Mouse (Mus musculus) midbrain, embryonic 14.5 days (tissue): ENCODE results near the gene Hpn. TPM values are rescaled to one million over a fixed set of nuclear protein-coding genes. Genes with fewer than 3 reads are reported as not detected.

Experiments used
- ATAC-seq: fragments of 200-750 bp; cut with Nextera tagmentation; 2 replicates; pipeline ENCODE4 v1.8.0; 2017; ENCODE audit warnings: moderate number of reproducible peaks, moderate library complexity; ENCODE audit not compliant: low FRiP score, low TSS enrichment
- DNase-seq: peaks from one replicate; pipeline ENCODE4 v3.0.0-alpha.2; 2015
- H3K27ac ChIP-seq: fragments of 300-500 bp; sonication (generic); replicated peaks from 2 replicates; pipeline ENCODE4 v1.5.1; 2014; ENCODE audit warnings: mild to moderate bottlenecking, low read depth, low read length, moderate library complexity
- H3K27me3 ChIP-seq: fragments of 300-500 bp; sonication (generic); 2 replicates; pipeline ENCODE4 v1.6.1; 2014; ENCODE audit warnings: low read length, control low read depth, mixed read lengths; ENCODE audit not compliant: control insufficient read depth, insufficient read depth
- H3K36me3 ChIP-seq: fragments of 300-500 bp; sonication (generic); 2 replicates; pipeline ENCODE4 v1.6.1; 2014; ENCODE audit warnings: low read length, control low read depth; ENCODE audit not compliant: control insufficient read depth, insufficient read depth
- H3K4me1 ChIP-seq: fragments of 300-500 bp; sonication (generic); 2 replicates; pipeline ENCODE4 v1.6.1; 2014; ENCODE audit warnings: mild to moderate bottlenecking, antibody characterized with exemption, low read length, control low read depth; ENCODE audit not compliant: control insufficient read depth, insufficient read depth
- H3K4me2 ChIP-seq: fragments of 300-500 bp; sonication (generic); 2 replicates; pipeline ENCODE4 v1.6.1; 2014; ENCODE audit warnings: mild to moderate bottlenecking, low read length, moderate library complexity
- H3K4me3 ChIP-seq: fragments of 300-500 bp; sonication (generic); replicated peaks from 2 replicates; pipeline ENCODE4 v1.5.1; 2014; ENCODE audit warnings: low read depth, low read length
- H3K9ac ChIP-seq: fragments of 300-500 bp; sonication (generic); replicated peaks from 2 replicates; pipeline ENCODE4 v1.6.1; 2014; ENCODE audit warnings: mild to moderate bottlenecking, low read length, moderate library complexity
- H3K9me3 ChIP-seq: fragments of 300-500 bp; sonication (generic); 2 replicates; pipeline ENCODE4 v1.6.1; 2016; ENCODE audit warnings: low read length, control low read depth, mixed read lengths; ENCODE audit not compliant: control insufficient read depth
- WGBS: fragments of 180-500 bp; shearing (Covaris S2); extraction: QIAGEN DNeasy Blood & Tissue Kit; methylation state at CpG from one replicate; pipeline ENCODE4 v1.1.7; 2014; 5-methylcytosine and 5-hydroxymethylcytosine counted together
- polyA plus RNA-seq: library from polyadenylated mRNA; unstranded; fragments of >200 nt; fragmentation: Nextera tagmentation; extraction: Ambion mirVana; gene quantifications from 2 replicates; pipeline ENCODE4 v1.2.1, GENCODE M21; 2014

Hpn gene
- polyA plus RNA-seq, result 0.26 TPM in 1 of 2 replicates, not detected in the other

DNA sequence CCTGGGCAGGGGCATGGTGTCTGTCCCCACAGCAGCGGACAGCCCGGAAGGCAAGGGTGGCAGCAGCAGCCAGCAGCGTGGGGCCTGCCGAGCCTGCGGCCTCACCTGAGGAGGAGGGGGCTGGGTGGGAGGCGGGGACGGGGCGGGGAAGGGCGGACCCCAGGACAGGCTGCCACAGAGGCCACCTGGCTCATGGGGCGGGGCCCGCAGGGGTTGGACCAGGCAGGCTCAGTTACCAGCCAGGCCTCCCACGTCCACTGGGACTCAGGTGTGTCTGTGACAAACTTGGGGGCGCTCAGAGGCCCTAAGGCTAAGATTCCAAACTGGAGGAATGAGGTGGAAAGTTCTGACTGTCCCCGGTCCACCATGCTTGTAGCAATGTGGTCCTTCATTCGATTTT is at the start of gene Hpn:
Gene Hpn, minus strand, starts transcription at position 109 of the 400 bp plus-strand sequence.
- Histone ChIP-seq H3K4me2 (no peak within 1 kb of the TSS), H3K27ac (no peak within 1 kb of the TSS), H3K9ac (no peak within 1 kb of the TSS), H3K36me3 (no peaks in the 10 kb centered on the region), H3K27me3 (no peaks in the 10 kb centered on the region), H3K4me3 (no peak within 1 kb of the TSS), H3K9me3 (no peaks in the 10 kb centered on the region), H3K4me1 (no peaks in the 10 kb centered on the region)
- 25% methylated on average over 11 of the region's 15 CpGs for whole genome bisulfite sequencing
- no peak for ATAC-seq
- DNase-seq, result no peak

DNA sequence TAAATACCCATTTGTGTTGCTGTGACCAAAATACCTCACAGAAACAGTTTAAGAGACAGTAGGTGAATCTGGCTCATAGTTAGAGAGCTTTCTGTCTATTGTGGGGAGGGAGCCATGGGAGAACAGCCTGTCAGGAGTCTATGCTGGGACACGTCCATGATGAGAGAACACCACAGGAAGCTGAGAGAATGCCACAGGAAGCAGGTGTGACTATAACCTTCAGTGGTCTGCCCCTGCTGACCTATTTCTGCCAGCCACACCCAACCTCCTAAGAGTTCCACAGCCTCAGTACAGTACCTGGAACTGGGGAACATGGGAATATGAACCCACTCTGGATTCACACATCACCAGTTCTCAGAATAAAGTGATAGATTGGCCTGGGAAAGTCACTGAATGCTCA is 49.7 kb upstream of the Hpn start:
- DNase-seq (no peak), ATAC-seq (no peak)
- Histone ChIP-seq H3K9ac (no peak overlapping the region), H3K27ac (no peak overlapping the region), H3K36me3 (no peaks in the 10 kb centered on the region), H3K9me3 (no peaks in the 10 kb centered on the region), H3K4me3 (no peak overlapping the region), H3K4me1 (no peaks in the 10 kb centered on the region), H3K27me3 (no peaks in the 10 kb centered on the region), H3K4me2 (no peak overlapping the region)
- WGBS, result 76% methylated on average over 1 of the region's 1 CpGs

DNA sequence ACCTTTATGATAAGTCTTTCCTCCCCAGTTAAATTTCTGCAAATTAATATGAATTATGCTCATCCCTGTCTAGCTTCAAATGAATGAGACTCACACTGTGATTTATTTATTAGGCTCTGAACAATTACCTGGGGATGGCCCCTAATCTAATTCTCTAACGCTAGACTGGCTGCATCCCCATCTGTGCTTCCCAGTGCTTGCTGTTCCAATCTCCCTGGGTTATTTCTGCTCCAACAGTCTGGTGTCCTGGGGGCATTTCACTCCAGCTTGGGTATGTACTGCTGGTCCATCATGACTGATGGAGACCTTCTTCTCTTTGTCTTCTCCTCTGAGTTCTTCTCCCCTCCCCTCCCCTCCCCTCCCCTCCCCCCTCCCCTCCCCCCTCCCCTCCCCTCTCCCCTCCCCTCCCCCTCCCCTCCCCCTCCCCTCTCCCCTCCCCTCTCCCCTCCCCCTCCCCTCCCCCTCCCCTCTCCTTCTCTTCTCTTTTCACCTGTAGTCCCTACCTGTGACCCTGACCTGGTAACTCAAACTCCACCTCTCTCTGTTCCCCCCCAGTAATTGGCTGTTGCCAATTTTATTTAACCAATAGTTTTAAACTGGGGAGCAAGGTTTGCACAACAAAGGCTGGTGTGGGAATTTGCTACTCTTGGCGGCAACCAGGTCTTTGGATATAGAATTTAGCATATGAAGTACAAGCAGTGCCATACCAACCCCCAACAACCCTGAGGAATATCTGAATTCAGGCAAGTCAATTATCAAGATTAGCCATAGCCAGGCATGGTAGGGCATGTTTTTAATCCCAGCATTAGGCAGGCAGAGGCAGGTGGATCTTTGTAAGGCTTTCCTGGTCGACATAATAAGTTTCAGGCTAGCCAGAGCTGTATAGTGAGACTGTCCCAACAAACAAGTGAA is 48.8 kb upstream of the Hpn start:
- Histone ChIP-seq H3K4me1 (no peaks in the 10 kb centered on the region), H3K36me3 (no peaks in the 10 kb centered on the region), H3K27me3 (no peaks in the 10 kb centered on the region), H3K9me3 (no peaks in the 10 kb centered on the region), H3K9ac (no peak overlapping the region), H3K4me3 (no peak overlapping the region), H3K4me2 (no peak overlapping the region), H3K27ac (no peak overlapping the region)
- no peak for DNase-seq
- ATAC-seq, result no peak
- WGBS, result 54% methylated on average over 3 of the region's 3 CpGs

DNA sequence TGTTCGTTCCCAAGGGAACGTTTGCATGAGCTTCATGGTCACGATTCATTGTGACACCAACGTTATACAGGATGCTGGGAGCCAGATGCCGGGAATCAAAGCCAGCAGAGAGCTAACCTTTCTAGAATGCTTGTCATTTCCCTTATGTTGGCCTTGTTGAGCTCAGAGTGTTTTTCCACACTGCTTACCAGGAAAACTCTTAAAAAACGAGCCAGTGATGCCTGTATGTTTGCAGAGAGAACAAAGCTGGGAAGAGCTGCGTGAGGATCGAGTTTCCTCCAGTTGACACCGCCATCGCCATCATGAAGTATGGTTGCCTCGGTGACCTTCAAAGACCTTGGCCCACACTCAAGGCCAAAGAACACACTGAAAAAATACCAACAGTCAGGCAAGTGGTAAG is 47.2 kb upstream of the Hpn start:
- H3K4me1 ChIP-seq, result no peaks in the 10 kb centered on the region
- no peaks in the 10 kb centered on the region for H3K27me3 ChIP-seq
- no peak overlapping the region for H3K27ac ChIP-seq
- H3K4me2 ChIP-seq, result no peak overlapping the region
- WGBS, result 71% methylated on average over 11 of the region's 11 CpGs
- DNase-seq (no peak), ATAC-seq (no peak)
- no peaks in the 10 kb centered on the region for H3K9me3 ChIP-seq
- no peak overlapping the region for H3K9ac ChIP-seq
- no peak overlapping the region for H3K4me3 ChIP-seq
- H3K36me3 ChIP-seq, result no peaks in the 10 kb centered on the region

DNA sequence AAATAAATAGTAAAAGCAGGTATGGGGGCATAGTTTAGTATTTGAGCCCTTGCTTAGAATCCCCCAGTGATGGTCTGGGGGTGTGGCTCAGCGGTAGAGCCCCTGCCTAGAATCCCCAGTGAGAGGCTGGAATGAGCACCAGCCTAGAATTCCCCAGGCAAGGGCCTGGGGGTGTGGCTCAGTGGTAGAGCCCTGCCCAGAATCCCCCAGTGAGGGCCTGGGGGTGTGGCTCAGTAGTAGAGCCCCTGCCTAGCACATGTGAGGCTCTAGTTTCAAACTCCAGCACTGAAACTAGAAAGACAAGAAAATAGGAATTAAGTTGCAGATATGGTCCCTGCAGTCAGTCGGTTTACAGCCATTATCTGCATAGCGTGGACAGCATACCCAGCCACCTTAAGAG is 46.7 kb upstream of the Hpn start:
- WGBS, result 63% methylated on average over 3 of the region's 3 CpGs
- H3K27ac ChIP-seq, result no peak overlapping the region
- no peaks in the 10 kb centered on the region for H3K4me1 ChIP-seq
- DNase-seq (no peak), ATAC-seq (no peak)
- no peak overlapping the region for H3K4me2 ChIP-seq
- no peaks in the 10 kb centered on the region for H3K9me3 ChIP-seq
- no peaks in the 10 kb centered on the region for H3K36me3 ChIP-seq
- no peak overlapping the region for H3K4me3 ChIP-seq
- no peaks in the 10 kb centered on the region for H3K27me3 ChIP-seq
- H3K9ac ChIP-seq, result no peak overlapping the region

DNA sequence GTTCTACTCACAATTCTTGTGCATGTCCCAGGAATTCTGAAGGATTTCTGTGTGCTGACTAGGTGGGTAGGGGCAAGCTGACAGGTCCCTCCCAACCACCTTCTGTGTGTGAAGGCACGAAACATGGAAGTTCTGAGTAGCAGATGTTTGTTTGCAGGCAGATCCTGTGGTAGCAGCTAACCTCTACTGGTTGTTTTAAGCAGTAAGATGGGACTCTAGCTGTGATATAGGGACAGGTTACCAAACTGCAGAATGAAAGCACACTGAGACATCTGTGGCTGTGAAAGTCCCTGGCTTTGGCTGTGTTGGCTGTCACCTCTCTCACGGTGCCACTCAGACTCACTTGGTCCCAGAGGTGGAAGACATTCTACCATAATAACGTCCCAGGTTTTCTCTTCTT is 46.2 kb upstream of the Hpn start:
- no peaks in the 10 kb centered on the region for H3K27me3 ChIP-seq
- no peak for ATAC-seq
- H3K36me3 ChIP-seq, result no peaks in the 10 kb centered on the region
- H3K9me3 ChIP-seq, result no peaks in the 10 kb centered on the region
- DNase-seq, result no peak
- H3K27ac ChIP-seq, result no peak overlapping the region
- WGBS, result 82% methylated on average over 3 of the region's 3 CpGs
- no peak overlapping the region for H3K4me3 ChIP-seq
- H3K4me1 ChIP-seq, result no peaks in the 10 kb centered on the region
- no peak overlapping the region for H3K4me2 ChIP-seq
- H3K9ac ChIP-seq, result no peak overlapping the region

DNA sequence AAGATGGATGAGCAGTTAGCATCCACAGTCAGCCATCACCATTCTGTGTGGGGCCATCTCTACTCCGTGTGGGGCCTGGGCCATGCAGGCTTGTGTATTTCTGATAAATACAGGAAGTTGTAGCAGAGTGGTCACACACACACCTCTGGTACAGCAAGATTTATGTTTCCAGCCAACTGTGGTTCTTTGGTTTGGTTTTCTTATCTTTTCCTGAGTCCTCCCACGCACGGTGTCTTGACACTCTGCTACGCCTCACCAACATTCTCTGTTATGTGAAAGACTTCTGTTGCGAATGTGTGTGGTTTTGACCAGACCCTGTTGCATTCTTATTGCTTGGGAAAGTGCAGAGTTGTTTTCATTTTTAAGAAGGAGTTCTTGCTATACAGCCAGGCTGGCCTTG is 45.7 kb upstream of the Hpn start:
- WGBS, result 94% methylated on average over 5 of the region's 5 CpGs
- no peaks in the 10 kb centered on the region for H3K27me3 ChIP-seq
- no peak overlapping the region for H3K9ac ChIP-seq
- H3K9me3 ChIP-seq, result no peaks in the 10 kb centered on the region
- no peaks in the 10 kb centered on the region for H3K36me3 ChIP-seq
- DNase-seq, result no peak
- no peak overlapping the region for H3K27ac ChIP-seq
- ATAC-seq, result no peak
- no peak overlapping the region for H3K4me3 ChIP-seq
- no peak overlapping the region for H3K4me2 ChIP-seq
- H3K4me1 ChIP-seq, result no peaks in the 10 kb centered on the region

DNA sequence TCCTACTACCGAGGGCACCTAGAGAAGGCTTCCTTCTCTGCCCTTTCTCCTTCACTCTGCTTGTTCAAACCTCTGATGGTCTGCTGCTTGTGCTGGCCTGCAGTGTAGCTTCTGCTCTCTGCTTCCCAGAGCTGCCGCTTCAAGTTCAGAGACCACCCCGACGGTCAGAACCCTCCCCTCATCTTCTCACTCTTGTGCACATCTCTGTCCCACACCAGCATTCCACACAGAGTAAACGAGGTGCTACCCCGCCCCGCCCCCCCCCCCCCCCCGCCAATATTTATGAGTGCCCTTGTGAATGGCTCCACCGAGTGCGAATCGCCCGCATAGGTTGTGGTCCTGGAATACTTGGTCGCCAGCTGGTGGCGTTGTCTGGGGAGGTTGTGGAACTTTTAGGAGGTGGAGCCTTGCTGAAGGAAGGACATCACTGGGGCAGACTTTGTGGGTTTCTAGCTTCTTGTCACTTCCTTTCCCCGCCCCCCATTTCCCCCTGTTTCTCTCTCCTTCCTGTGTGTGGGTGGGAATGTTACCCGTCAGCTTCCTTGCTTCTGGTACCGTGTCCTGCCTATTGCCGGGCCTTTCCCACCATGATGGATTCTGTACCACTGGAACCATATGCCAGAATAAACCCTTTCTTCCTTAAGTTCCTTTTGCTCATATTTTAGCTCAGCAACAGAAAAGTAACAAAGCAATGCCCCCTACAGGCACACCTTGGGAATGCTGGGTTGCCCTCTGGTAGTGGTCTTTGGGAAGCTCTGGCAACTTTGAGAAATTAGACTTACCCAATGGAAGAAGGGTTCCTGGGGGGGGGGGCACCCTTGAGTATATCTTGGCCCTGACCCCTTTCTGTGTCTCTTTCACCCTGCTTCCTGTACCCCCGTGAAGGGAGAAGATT is 41.2 kb upstream of the Hpn start:
- no peak overlapping the region for H3K4me2 ChIP-seq
- ATAC-seq, result no peak
- H3K9me3 ChIP-seq, result no peaks in the 10 kb centered on the region
- peaks cover 9% of the 10 kb centered on the region for H3K4me1 ChIP-seq
- H3K27ac ChIP-seq, result no peak overlapping the region
- H3K36me3 ChIP-seq, result no peaks in the 10 kb centered on the region
- H3K27me3 ChIP-seq, result no peaks in the 10 kb centered on the region
- no peak overlapping the region for H3K4me3 ChIP-seq
- DNase-seq, result peak; percentile 26
- no peak overlapping the region for H3K9ac ChIP-seq
- 48% methylated on average over 18 of the region's 19 CpGs for WGBS
